27 mouse cellular contexts compared by ENCODE assay signal in genomic region chr2:26617928-26618327, GRCm38 (mm10). TPM values are rescaled to one million over a fixed set of nuclear protein-coding genes. Genes with fewer than 3 reads are reported as not detected.
"Had no signal": no experiment of that assay in that cellular context is flagged by ENCODE, and none has a peak within 500 bp of the region (broad histone marks: within the 10 kb centered on the region; RNA-seq: fewer than 3 reads in every experiment).

No protein-coding gene starts in this region.

- H3K27me3 ChIP-seq: kidney, embryonic 15.5 days had no signal

- H3K9me3 ChIP-seq: kidney, embryonic 15.5 days; liver, embryonic 13.5 days had no signal

- H3K27ac ChIP-seq: kidney, embryonic 15.5 days; left cerebral cortex, adult 2 months; liver, embryonic 13.5 days had no signal

- H3K4me3 ChIP-seq: kidney, embryonic 15.5 days; left cerebral cortex, adult 2 months; liver, embryonic 13.5 days had no signal

- H3K4me1 ChIP-seq: kidney, embryonic 15.5 days; liver, embryonic 13.5 days had no signal

- DNase-seq: kidney, adult 8-10 months; kidney, postnatal 10 days; kidney, postnatal 36 days; layer of hippocampus, postnatal 36 days; liver, embryonic 13.5 days; lung, adult 2 months; lung, postnatal 14 days; lung, postnatal 4 days; midbrain, embryonic 14.5 days; right cerebral cortex, adult 18-20 months; right cerebral cortex, postnatal 25 days; spleen, adult 18-20 months; thymus, adult 18-20 months; thymus, postnatal 36 days had no signal

- H3K4me2 ChIP-seq: kidney, embryonic 15.5 days; liver, embryonic 13.5 days; midbrain, embryonic 11.5 days had no signal

- H3K9ac ChIP-seq: kidney, embryonic 15.5 days; liver, embryonic 13.5 days had no signal

- H3K36me3 ChIP-seq: kidney, embryonic 15.5 days; liver, embryonic 13.5 days had no signal

RNA-seq across cellular contexts. Expression of gene Gm20532, which starts 31.5 kb away (rescaled TPM):
- polyA plus RNA-seq: kidney, embryonic 15.5 days; limb, embryonic 11.5 days; limb, embryonic 14.5 days; liver, adult 2 months; liver, embryonic 13.5 days; liver, embryonic 16.5 days; lung, adult 2 months; lung, embryonic 16.5 days; midbrain, embryonic 11.5 days; midbrain, embryonic 14.5 days; neural tube, embryonic 11.5 days; neural tube, embryonic 14.5 days; stomach, embryonic 16.5 days; urinary bladder, adult 2 months had no signal

RNA-seq across cellular contexts. Expression of gene Lcn4, which starts 53.2 kb away (rescaled TPM):
- polyA plus RNA-seq: kidney, embryonic 15.5 days; limb, embryonic 11.5 days; limb, embryonic 14.5 days; liver, adult 2 months; liver, embryonic 13.5 days; liver, embryonic 16.5 days; lung, adult 2 months; lung, embryonic 16.5 days; midbrain, embryonic 11.5 days; midbrain, embryonic 14.5 days; midbrain, postnatal 0 days; neural tube, embryonic 11.5 days; neural tube, embryonic 14.5 days; stomach, embryonic 16.5 days; urinary bladder, adult 2 months had no signal
